Mouse (Mus musculus) activated CD4-positive, CD25-positive, alpha-beta regulatory T cell (primary cell): Measurements from ENCODE around the gene Plekhm1. TPM values are rescaled to one million over a fixed set of nuclear protein-coding genes. Genes with fewer than 3 reads are reported as not detected.

Experiments used
- polyA plus RNA-seq, 2 experiments: library from polyadenylated mRNA; unstranded; fragments of 100-300 nt; shearing (Covaris generic); gene quantifications; one replicate each; pipeline ENCODE4 v1.2.1; 2017

The Plekhm1 gene
- 10 to 100 TPM; 10.3 to 17.9 TPM for polyA plus RNA-seq

GRCm38 (mm10) chr11:103411981-103412949 is at the start of gene Plekhm1:
Gene Plekhm1, minus strand, starts transcription at chr11:103412687.

GRCm38 (mm10) chr11:103363214-103364148 is 49.0 kb downstream of the Plekhm1 start, which contains the start of gene Arhgap27:
Gene Arhgap27, minus strand, starts transcription at chr11:103363692.

Other genes with a start within 250 kb of the Plekhm1 start
- gene Fmnl1, start 241.6 kb downstream of the Plekhm1 start, polyA plus RNA-seq: 100 to 1,000 TPM; 181 to 260 TPM
- not detected for gene 1700023F06Rik, start 204.1 kb downstream of the Plekhm1 start, polyA plus RNA-seq
- not detected for gene Spata32, start 194.3 kb downstream of the Plekhm1 start, polyA plus RNA-seq
- 10 to 100 TPM; 22.6 to 25.2 TPM for gene Map3k14, start 145.2 kb downstream of the Plekhm1 start, polyA plus RNA-seq
- 10 to 100 TPM; 51.8 to 85.0 TPM for gene Arhgap27, start 49.0 kb downstream of the Plekhm1 start, polyA plus RNA-seq
- under 1 TPM in 1 of 2 experiments, not detected in 1; 0.12 TPM for gene Lrrc37a, start 91.9 kb upstream of the Plekhm1 start, polyA plus RNA-seq
- not detected for gene Gm884, start 208.5 kb upstream of the Plekhm1 start, polyA plus RNA-seq
- gene Lyzl6, start 226.2 kb upstream of the Plekhm1 start, polyA plus RNA-seq: not detected
- not detected for gene Rprml, start 236.9 kb upstream of the Plekhm1 start, polyA plus RNA-seq